Mouse (Mus musculus): Measurements from ENCODE around the gene Pnp.
"Not testable (repeated sequence)": the region's sequence is repeated elsewhere in the genome, so short reads cannot be mapped to it uniquely, and the experiment has no call there.

Pnp gene

GRCm38 (mm10) chr14:50930754-50931492 is at the start of gene Pnp, which contains the start of gene Pip4p1:
Gene Pnp (plus strand): TSS chr14:50931082.
Gene Pip4p1 (minus strand): TSS chr14:50930856.
- DNase-seq: peak; percentile 99

DNA sequence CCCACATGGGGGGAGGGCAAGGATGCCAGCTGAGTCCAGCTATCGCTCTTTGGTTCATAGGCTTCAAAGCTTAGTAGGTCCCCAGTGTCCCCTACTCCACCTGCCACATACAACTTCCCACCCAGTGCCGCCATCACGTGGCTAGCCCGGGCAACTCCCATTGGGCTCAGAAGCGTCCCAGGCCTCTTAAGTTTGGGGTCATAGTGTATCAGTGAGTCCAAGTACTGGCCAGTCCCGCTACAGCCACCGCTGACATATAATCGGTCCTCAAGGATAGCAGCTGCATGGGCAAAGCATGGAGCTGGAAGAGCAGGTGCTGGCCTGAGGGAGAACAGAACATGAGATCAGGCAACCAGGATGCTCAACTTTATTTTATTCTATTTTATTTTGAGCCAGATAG is 39.3 kb upstream of the Pnp start:
- no peak for DNase-seq

DNA sequence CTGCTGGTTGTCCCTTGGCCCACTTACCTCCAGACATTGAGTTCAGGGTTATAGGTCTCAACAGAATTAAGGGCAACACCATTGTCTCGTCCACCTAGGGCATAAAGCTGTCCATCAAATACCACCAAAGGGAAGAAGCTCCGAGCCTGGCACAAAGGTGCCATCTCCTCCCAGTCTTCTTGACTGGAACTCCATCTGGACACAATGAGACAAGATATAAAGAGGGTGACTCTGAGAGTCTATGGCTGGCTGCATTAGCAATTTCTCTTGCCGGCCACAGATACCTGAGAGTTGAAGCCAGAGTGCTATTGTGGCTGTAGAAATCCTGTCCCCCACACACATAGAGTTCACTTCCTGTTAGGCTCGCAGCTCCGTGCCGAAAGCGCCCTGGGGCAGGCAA is 38.8 kb upstream of the Pnp start:
- no peak for DNase-seq

DNA sequence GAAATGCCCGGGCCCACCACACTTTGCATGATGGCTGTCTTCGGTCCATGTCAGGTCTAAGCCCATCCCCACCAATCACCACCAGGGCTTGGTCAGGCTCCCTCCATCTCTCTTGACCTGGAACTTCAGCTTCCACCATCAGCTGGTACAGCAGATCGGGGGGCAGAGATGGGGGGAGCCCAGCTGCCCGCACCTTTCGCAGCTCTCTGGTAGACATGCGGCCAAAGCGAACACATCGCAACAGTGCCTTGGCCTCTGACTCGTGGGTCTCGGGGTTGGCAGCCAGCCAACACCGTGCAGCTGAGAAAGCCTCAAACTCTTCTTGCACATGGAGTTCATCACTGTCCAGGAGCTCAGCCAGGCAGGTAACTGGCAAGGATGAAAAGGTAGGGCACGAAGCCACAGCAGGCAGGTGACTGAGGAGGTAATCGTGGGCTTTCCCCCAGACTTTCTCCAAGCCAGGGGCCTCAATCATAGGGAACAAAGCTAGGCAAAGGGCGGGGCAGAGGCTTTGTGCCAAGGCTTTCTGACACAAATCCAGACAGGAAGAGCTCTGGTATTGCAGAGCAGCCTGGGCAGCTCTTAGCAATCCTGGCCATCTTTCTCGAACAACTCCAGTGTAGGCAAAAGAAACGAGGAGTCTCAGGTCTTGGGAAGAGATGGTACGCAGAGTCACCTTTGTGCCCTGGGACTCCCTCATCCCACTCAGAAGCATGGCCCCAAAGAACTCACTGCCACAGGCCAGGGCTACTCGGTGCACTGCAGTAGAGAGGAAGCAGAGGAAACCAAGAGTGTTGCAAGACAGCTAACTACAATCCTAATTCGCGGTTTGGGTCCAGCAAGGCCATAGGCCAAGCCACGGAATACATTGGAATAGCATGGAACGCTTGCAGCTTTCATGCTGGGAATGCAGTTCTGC is 38.1 kb upstream of the Pnp start:
- DNase-seq: peak; percentile 41 to 55

GRCm38 (mm10) chr14:50895407-50895806 is 35.5 kb upstream of the Pnp start:
- peak; percentile 16 to 29 for DNase-seq

GRCm38 (mm10) chr14:50895985-50896746 is 34.7 kb upstream of the Pnp start:
- peak; percentile 67 to 75 for DNase-seq

- DNase-seq: peak; percentile 63 to 69
Observed at GRCm38 (mm10) chr14:50896747-50897373, 34.0 kb upstream of the Pnp start.

DNA sequence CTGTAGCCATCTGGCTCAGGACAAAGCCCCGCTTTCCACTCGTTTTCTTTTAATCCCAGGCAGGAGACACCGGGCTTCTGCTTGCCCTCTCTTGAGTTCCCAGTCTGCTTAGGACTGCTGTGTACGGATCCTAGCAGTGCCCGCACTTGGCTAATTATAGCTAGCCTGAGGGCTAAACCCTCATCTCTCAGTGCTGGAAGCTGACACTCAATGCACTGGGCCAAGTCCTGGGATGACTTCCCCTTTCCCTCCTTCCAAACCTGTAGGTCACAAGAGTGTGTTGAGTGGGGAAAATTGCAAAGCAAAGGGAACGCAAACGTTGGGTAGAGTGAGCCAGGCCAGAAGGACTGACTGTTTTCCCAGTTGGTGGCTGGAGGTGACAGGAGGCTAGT is 33.5 kb upstream of the Pnp start, which contains the start of gene Klhl33:
TSS of gene Klhl33 (minus strand) at position 134 of the 392 bp plus-strand sequence.
- DNase-seq: peak; percentile 31 to 43

- not testable (repeated sequence) for DNase-seq
Observed at GRCm38 (mm10) chr14:50897992-50898391, 32.9 kb upstream of the Pnp start.

- DNase-seq: peak; percentile 70 to 76
Observed at GRCm38 (mm10) chr14:50903973-50904827, 26.7 kb upstream of the Pnp start.

DNA sequence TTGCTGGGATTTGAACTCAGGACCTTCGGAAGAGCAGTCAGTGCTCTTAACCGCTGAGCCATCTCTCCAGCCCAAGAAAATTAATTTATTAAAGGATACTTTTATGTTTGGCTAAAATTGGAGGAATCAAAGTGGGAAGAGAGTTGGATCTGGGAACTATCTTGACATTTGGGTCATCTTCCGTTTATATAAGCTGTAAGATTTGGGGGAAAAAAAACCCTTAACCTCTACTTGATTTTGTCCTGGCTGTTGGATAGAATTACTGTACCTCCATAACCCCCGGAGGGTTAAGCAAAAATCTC is 26.1 kb upstream of the Pnp start:
- DNase-seq: no peak

GRCm38 (mm10) chr14:50905327-50905726 is 25.6 kb upstream of the Pnp start:
- not testable (repeated sequence) for DNase-seq

DNA sequence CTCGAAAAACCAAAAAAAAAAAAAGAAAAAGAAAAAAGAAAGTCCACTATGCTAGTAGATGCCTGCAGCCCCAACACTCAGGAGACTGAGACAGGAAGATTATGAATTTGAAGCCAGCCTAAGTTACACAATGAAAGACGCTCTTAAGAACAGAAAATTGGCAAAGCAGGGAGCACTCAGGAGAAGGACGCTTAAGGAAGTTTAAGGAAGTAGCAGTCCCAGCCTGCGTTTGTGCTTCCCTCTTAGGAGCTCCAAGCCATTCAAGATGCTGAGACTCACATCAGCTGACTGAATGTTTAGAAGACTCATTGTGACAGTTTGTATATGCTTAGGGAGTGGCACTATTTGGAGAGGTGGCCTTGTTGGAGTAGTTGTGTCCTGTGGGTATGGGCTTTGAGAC is 22.8 kb upstream of the Pnp start:
- DNase-seq: no peak

DNA sequence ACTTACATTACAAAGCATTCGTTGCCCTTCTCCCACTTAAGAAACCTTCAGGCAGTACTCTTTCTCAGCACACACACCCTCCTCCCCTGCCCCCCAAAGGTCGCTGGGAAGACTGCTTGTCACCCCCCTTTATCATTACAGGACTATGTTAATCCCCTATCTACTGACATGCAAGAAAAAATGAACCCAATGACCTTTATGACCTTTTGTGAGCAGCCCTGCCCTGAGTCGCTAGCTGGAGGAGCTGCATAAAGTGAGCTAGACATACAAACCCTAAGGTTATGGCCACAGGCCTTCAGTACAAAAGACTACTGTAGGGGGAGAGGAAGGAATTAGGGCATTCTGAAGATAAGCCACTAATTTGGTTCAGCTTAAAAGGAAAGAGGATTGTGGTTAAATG is 19.5 kb upstream of the Pnp start:
- no peak for DNase-seq

GRCm38 (mm10) chr14:50923437-50923836 is 7.4 kb upstream of the Pnp start:
- not testable (repeated sequence) for DNase-seq

- DNase-seq: peak; percentile 98
Observed at GRCm38 (mm10) chr14:50924281-50925064, 6.4 kb upstream of the Pnp start, which contains the start of the genes Osgep and Apex1. Gene Osgep (minus strand): TSS chr14:50924893. Gene Apex1 (plus strand): TSS chr14:50924968.

- peak in 1 of 2 experiments; percentile 33 for DNase-seq
Observed at GRCm38 (mm10) chr14:50925111-50925920, 5.6 kb upstream of the Pnp start.

DNA sequence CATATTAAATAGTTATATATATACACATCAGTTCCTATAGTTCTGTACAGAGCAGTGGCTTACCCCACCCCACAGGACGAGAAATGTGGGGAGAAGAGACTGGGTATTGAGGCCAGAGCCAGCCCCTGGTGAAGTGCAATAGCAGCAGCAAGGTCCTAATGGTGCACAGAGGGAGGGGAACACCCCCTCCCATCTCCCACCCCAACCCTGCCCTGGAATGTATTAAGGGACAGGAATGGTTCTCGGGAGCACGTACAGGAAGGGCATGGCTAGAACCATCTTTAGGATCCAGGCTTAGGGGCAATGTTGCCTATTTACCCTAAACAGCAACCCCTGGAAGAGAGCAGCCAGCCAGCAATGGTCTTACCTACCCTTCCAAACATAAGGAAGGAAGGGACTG is 3.5 kb upstream of the Pnp start:
- DNase-seq: no peak

GRCm38 (mm10) chr14:50929951-50930350 is 931 bp upstream of the Pnp start:
- no peak for DNase-seq

- DNase-seq: peak in 1 of 2 experiments; percentile 83
Observed at GRCm38 (mm10) chr14:50930377-50930753, 517 bp upstream of the Pnp start.

Data from cerebellum, postnatal 14 days (tissue).